Mouse (Mus musculus) forebrain, embryonic 14.5 days (tissue): ENCODE results near the gene 4930523C07Rik. TPM values are rescaled to one million over a fixed set of nuclear protein-coding genes. Genes with fewer than 3 reads are reported as not detected.
A peak's percentile ranks its signal among the peaks of the same experiment; 100 is the strongest.

Source experiments
- ATAC-seq: fragments of 200-750 bp; cut with Nextera tagmentation; 2 replicates; pipeline ENCODE4 v1.8.0; 2017; ENCODE audit warnings: mild to moderate bottlenecking, moderate library complexity
- DNase-seq: peaks from one replicate; pipeline ENCODE4 v3.0.0-alpha.2; 2015; ENCODE audit warnings: low spot score
- H3K27ac ChIP-seq: fragments of 300-500 bp; sonication (generic); 2 replicates; pipeline ENCODE4 v1.5.1; 2014; ENCODE audit warnings: low read depth, mild to moderate bottlenecking, control low read depth, low read length, moderate library complexity
- H3K27me3 ChIP-seq: fragments of 300-500 bp; sonication (generic); replicated peaks from 2 replicates; pipeline ENCODE4 v1.6.1; 2014; ENCODE audit warnings: low read length, control low read depth, mixed read lengths; ENCODE audit not compliant: control insufficient read depth, insufficient read depth
- H3K36me3 ChIP-seq: fragments of 300-500 bp; sonication (generic); 2 replicates; pipeline ENCODE4 v1.6.1; 2014; ENCODE audit warnings: low read length, control low read depth; ENCODE audit not compliant: control insufficient read depth, insufficient read depth
- H3K4me1 ChIP-seq: fragments of 300-500 bp; sonication (generic); 2 replicates; pipeline ENCODE4 v1.6.1; 2014; ENCODE audit warnings: antibody characterized with exemption, low read length, control low read depth; ENCODE audit not compliant: control insufficient read depth, insufficient read depth
- H3K4me2 ChIP-seq: fragments of 300-500 bp; sonication (generic); 2 replicates; pipeline ENCODE4 v1.6.1; 2014; ENCODE audit warnings: mild to moderate bottlenecking, control low read depth, low read length
- H3K4me3 ChIP-seq: fragments of 300-500 bp; sonication (generic); 2 replicates; pipeline ENCODE4 v1.5.1; 2014; ENCODE audit warnings: low read depth, low read length, control low read depth
- H3K9ac ChIP-seq: fragments of 300-500 bp; sonication (generic); 2 replicates; pipeline ENCODE4 v1.6.1; 2014; ENCODE audit warnings: mild to moderate bottlenecking, low read length, control low read depth, moderate library complexity
- H3K9me3 ChIP-seq: fragments of 300-500 bp; sonication (generic); replicated peaks from 2 replicates; pipeline ENCODE4 v1.6.1; 2016; ENCODE audit warnings: low read length, control low read depth, mixed read lengths; ENCODE audit not compliant: control insufficient read depth
- WGBS: fragments of 180-500 bp; shearing (Covaris S2); extraction: QIAGEN DNeasy Blood & Tissue Kit; methylation state at CpG from one replicate; pipeline ENCODE4 v1.1.7; 2014; 5-methylcytosine and 5-hydroxymethylcytosine counted together
- polyA plus RNA-seq: library from polyadenylated mRNA; unstranded; fragments of >200 nt; fragmentation: Nextera tagmentation; extraction: Ambion mirVana; gene quantifications from 2 replicates; pipeline ENCODE4 v1.2.1, GENCODE M21; 2014

The 4930523C07Rik gene
- 1.7 and 2.8 TPM in 2 replicates for polyA plus RNA-seq

GRCm38 (mm10) chr1:160044237-160045021 is at the start of gene 4930523C07Rik:
4930523C07Rik (plus strand) TSS chr1:160044382.
- Histone ChIP-seq H3K27me3 (no peaks in the 10 kb centered on the region), H3K4me1 (peaks cover 6% of the 10 kb centered on the region), H3K4me3 (peak within 1 kb of the TSS; percentile 27), H3K9me3 (no peaks in the 10 kb centered on the region), H3K9ac (peak within 1 kb of the TSS; percentile 22), H3K36me3 (no peaks in the 10 kb centered on the region), H3K27ac (no peak within 1 kb of the TSS), H3K4me2 (peak within 1 kb of the TSS; percentile 50)
- DNase-seq (peak; percentile 32), ATAC-seq (peak; percentile 67)
- WGBS: 2% methylated on average over 33 of the region's 33 CpGs

- DNase-seq (no peak), ATAC-seq (no peak)
- Histone ChIP-seq H3K27ac (no peak overlapping the region), H3K4me2 (no peak overlapping the region), H3K9me3 (no peaks in the 10 kb centered on the region), H3K4me1 (no peaks in the 10 kb centered on the region), H3K4me3 (no peak overlapping the region), H3K27me3 (no peaks in the 10 kb centered on the region), H3K36me3 (no peaks in the 10 kb centered on the region), H3K9ac (no peak overlapping the region)
- 77% methylated on average over 2 of the region's 2 CpGs for WGBS
Measured at GRCm38 (mm10) chr1:159997329-159997728, 46.9 kb upstream of the 4930523C07Rik start.

GRCm38 (mm10) chr1:159998349-159998748 is 45.8 kb upstream of the 4930523C07Rik start:
- 97% methylated on average over 1 of the region's 1 CpGs for WGBS
- Histone ChIP-seq H3K9me3 (no peaks in the 10 kb centered on the region), H3K9ac (no peak overlapping the region), H3K27ac (no peak overlapping the region), H3K36me3 (no peaks in the 10 kb centered on the region), H3K4me1 (no peaks in the 10 kb centered on the region), H3K4me3 (no peak overlapping the region), H3K4me2 (no peak overlapping the region), H3K27me3 (no peaks in the 10 kb centered on the region)
- ATAC-seq (no peak), DNase-seq (no peak)

GRCm38 (mm10) chr1:159999232-159999631 is 45.0 kb upstream of the 4930523C07Rik start:
- 84% methylated on average over 3 of the region's 3 CpGs for WGBS
- Histone ChIP-seq H3K27me3 (no peaks in the 10 kb centered on the region), H3K4me1 (no peaks in the 10 kb centered on the region), H3K9me3 (no peaks in the 10 kb centered on the region), H3K4me3 (no peak overlapping the region), H3K36me3 (no peaks in the 10 kb centered on the region), H3K9ac (no peak overlapping the region), H3K4me2 (no peak overlapping the region), H3K27ac (no peak overlapping the region)
- DNase-seq (no peak), ATAC-seq (no peak)

- 89% methylated on average over 4 of the region's 4 CpGs for WGBS
- Histone ChIP-seq H3K9me3 (no peaks in the 10 kb centered on the region), H3K27ac (no peak overlapping the region), H3K9ac (no peak overlapping the region), H3K4me2 (no peak overlapping the region), H3K36me3 (no peaks in the 10 kb centered on the region), H3K4me3 (no peak overlapping the region), H3K4me1 (no peaks in the 10 kb centered on the region), H3K27me3 (no peaks in the 10 kb centered on the region)
- no peak for ATAC-seq
- DNase-seq: no peak
Measured at GRCm38 (mm10) chr1:160005319-160005718, 38.9 kb upstream of the 4930523C07Rik start.

- Histone ChIP-seq H3K4me1 (no peaks in the 10 kb centered on the region), H3K27me3 (no peaks in the 10 kb centered on the region), H3K27ac (no peak overlapping the region), H3K9me3 (no peaks in the 10 kb centered on the region), H3K9ac (no peak overlapping the region), H3K36me3 (no peaks in the 10 kb centered on the region), H3K4me3 (no peak overlapping the region), H3K4me2 (no peak overlapping the region)
- DNase-seq (no peak), ATAC-seq (no peak)
- 95% methylated on average over 8 of the region's 8 CpGs for WGBS
Measured at GRCm38 (mm10) chr1:160006919-160007588, 37.1 kb upstream of the 4930523C07Rik start.

GRCm38 (mm10) chr1:160013042-160013441 is 31.1 kb upstream of the 4930523C07Rik start:
- WGBS: 82% methylated on average over 3 of the region's 3 CpGs
- DNase-seq: no peak
- ATAC-seq: no peak
- Histone ChIP-seq H3K27ac (no peak overlapping the region), H3K4me2 (no peak overlapping the region), H3K36me3 (no peaks in the 10 kb centered on the region), H3K27me3 (no peaks in the 10 kb centered on the region), H3K9ac (no peak overlapping the region), H3K4me1 (no peaks in the 10 kb centered on the region), H3K9me3 (no peaks in the 10 kb centered on the region), H3K4me3 (no peak overlapping the region)

- ATAC-seq (no peak), DNase-seq (no peak)
- no peak overlapping the region for H3K4me2 ChIP-seq
- H3K4me3 ChIP-seq: no peak overlapping the region
- H3K9ac ChIP-seq: no peak overlapping the region
- H3K4me1 ChIP-seq: no peaks in the 10 kb centered on the region
- H3K36me3 ChIP-seq: no peaks in the 10 kb centered on the region
- no peaks in the 10 kb centered on the region for H3K27me3 ChIP-seq
- no peaks in the 10 kb centered on the region for H3K9me3 ChIP-seq
- 90% methylated on average over 10 of the region's 10 CpGs for WGBS
- H3K27ac ChIP-seq: no peak overlapping the region
Measured at GRCm38 (mm10) chr1:160024339-160024980, 19.7 kb upstream of the 4930523C07Rik start.
